Mouse (Mus musculus): ENCODE data around the gene Fam57b. TPM values are rescaled to one million over a fixed set of nuclear protein-coding genes. Genes with fewer than 3 reads are reported as not detected.

Fam57b gene
- polyA plus RNA-seq, 1 experiment from 2014 or later = 2.9 TPM

DNA sequence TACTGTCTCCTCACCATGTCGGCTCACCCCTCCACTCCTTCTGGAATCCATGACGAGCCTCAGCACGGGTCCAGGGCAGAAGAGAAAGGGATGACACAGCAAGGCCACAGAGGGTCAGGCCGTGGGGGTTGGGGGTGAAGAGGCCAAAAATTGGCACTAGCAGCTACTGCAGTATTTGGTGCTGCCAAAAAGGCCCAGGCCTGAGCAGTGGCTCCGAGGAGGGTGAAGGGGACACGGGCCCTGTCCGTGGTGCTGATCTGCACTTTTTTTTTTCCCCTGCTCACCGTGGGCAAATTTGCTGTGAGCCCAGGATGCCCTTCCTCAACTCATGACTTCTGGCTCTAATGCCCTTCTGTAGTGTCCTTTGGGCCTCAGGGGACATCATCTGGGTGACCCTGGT lies 27.9 kb downstream of the Fam57b start:
- 25% methylated on average over 8 of the region's 8 CpGs for WGBS
- peak; percentile 29 for DNase-seq (ENCODE audit: extremely low spot score, low spot score)
- no peaks in the 10 kb centered on the region for H3K36me3 ChIP-seq (replicated peaks)
- H3K4me1 ChIP-seq = peaks cover 35% of the 10 kb centered on the region
- peaks cover 55% of the 10 kb centered on the region for H3K27me3 ChIP-seq (ENCODE audit: poor library complexity, severe bottlenecking)
- H3K27ac ChIP-seq = no peak overlapping the region
- H3K9me3 ChIP-seq = no peaks in the 10 kb centered on the region
- no peak overlapping the region for H3K4me3 ChIP-seq

DNA sequence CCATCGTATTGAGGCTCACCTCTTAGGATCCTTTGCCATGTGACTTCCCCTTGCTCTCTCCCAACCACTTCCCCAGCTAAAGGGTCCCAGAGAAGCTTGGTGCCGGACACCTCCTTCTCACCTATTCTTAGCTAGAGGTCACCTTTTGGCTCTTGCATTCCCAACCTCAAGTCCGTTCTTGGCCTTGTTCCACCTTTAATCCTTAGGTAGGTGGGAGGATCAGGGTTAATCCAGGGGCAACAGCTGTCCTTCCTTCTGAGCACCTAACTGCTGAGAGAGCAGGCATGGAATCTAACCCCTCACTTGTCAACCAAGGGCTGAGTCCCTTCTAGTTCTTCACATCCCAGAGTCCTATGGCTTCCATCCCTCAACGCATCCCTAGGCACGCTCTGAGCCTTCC lies 28.5 kb downstream of the Fam57b start:
- H3K27ac ChIP-seq = no peak overlapping the region
- H3K4me3 ChIP-seq = no peak overlapping the region
- H3K4me1 ChIP-seq = peaks cover 37% of the 10 kb centered on the region
- 83% methylated on average over 5 of the region's 5 CpGs for WGBS
- no peaks in the 10 kb centered on the region for H3K9me3 ChIP-seq
- H3K27me3 ChIP-seq (ENCODE audit: poor library complexity, severe bottlenecking) = peaks cover 60% of the 10 kb centered on the region
- H3K36me3 ChIP-seq (replicated peaks) = no peaks in the 10 kb centered on the region
- DNase-seq (ENCODE audit: extremely low spot score, low spot score) = no peak

DNA sequence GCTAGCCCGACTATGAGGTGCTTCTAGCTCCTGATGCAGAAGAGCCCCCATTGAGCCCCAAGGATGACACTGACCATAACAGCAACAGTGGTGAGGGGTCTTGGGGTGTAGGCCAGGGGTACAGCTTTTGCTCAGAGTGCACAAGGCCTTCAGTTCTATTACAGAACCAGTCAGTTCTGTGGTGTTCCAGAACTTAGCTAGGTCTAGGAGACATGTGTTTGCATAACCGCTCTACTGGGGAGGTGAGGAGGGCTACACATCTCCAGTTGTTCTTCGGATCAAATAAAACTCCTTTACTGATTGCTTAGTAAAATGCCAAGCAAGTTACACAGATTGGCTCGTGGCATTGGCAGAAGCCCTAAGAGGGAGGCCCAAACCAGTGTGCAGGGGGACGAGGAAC lies 34.1 kb downstream of the Fam57b start, which contains the start of gene 4930451I11Rik:
TSS of gene 4930451I11Rik (minus strand) at position 101 of the 400 bp plus-strand sequence.
- peaks cover 29% of the 10 kb centered on the region for H3K27me3 ChIP-seq (ENCODE audit: poor library complexity, severe bottlenecking)
- no peaks in the 10 kb centered on the region for H3K36me3 ChIP-seq (replicated peaks)
- peak within 1 kb of the TSS; percentile 50 for H3K4me3 ChIP-seq
- DNase-seq (ENCODE audit: extremely low spot score, low spot score) = no peak
- H3K4me1 ChIP-seq = peaks cover 27% of the 10 kb centered on the region
- H3K9me3 ChIP-seq = no peaks in the 10 kb centered on the region
- 59% methylated on average over 5 of the region's 5 CpGs for WGBS
- H3K27ac ChIP-seq = peak within 1 kb of the TSS; percentile 68

GRCm38 (mm10) chr7:126832036-126832598 lies 34.6 kb downstream of the Fam57b start:
- H3K36me3 ChIP-seq (replicated peaks) = no peaks in the 10 kb centered on the region
- H3K9me3 ChIP-seq = no peaks in the 10 kb centered on the region
- DNase-seq (ENCODE audit: extremely low spot score, low spot score) = peak; percentile 84
- peaks cover 29% of the 10 kb centered on the region for H3K27me3 ChIP-seq (ENCODE audit: poor library complexity, severe bottlenecking)
- peak overlapping the region; percentile 50 for H3K4me3 ChIP-seq
- peak overlapping the region; percentile 68 for H3K27ac ChIP-seq
- H3K4me1 ChIP-seq = peaks cover 27% of the 10 kb centered on the region
- WGBS = under 1% methylated on average over 21 of the region's 21 CpGs

DNA sequence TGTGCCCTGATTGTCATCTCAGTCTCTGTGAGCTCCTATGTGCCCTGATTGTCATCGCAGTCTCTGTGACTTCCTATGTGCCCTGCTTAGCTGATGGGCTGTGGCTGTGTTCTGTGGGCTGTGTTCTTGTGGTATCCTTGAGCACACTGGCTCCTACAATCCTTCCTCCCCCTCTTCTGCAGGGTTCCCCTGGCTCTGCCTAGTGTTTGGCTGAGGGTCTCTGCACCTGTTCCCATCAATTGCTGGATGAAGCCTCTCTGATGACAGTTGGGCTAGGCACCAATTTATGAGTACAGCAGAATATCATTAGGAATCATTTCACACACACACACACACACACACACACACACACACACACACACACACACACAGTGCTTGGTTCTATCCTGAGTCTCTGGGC lies 35.8 kb downstream of the Fam57b start:
- peaks cover 24% of the 10 kb centered on the region for H3K27me3 ChIP-seq (ENCODE audit: poor library complexity, severe bottlenecking)
- no peak for DNase-seq (ENCODE audit: extremely low spot score, low spot score)
- 93% methylated on average over 1 of the region's 1 CpGs for WGBS
- H3K9me3 ChIP-seq = no peaks in the 10 kb centered on the region
- no peak overlapping the region for H3K4me3 ChIP-seq
- H3K36me3 ChIP-seq (replicated peaks) = no peaks in the 10 kb centered on the region
- peaks cover 27% of the 10 kb centered on the region for H3K4me1 ChIP-seq
- H3K27ac ChIP-seq = no peak overlapping the region

DNA sequence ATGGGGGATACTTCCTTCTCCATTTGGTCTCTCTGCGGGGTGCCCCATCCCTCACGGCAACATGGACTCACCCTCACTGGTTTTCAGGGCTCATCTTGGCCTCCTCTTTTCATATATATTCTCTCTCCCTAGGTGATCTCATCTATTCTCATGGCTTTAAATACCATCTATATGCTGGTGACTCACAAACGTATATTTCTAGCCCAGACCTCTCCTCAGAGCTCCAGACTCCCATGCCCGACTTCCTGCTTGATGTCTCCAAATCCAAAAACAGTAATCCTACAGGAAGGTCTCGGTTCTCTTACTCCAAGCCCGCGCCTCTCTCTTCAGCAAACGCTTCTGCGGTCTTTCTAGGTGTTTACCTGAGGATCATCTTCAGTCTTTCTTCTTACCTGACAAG lies 45.8 kb downstream of the Fam57b start:
- H3K9me3 ChIP-seq = peaks cover 4% of the 10 kb centered on the region; the same call in 1 of the 2 replicates
- no peaks in the 10 kb centered on the region for H3K36me3 ChIP-seq (replicated peaks)
- no peak for DNase-seq (ENCODE audit: extremely low spot score, low spot score)
- WGBS = 89% methylated on average over 9 of the region's 9 CpGs
- no peak overlapping the region for H3K27ac ChIP-seq
- peaks cover 20% of the 10 kb centered on the region for H3K27me3 ChIP-seq (ENCODE audit: poor library complexity, severe bottlenecking)
- no peak overlapping the region for H3K4me3 ChIP-seq
- peaks cover 36% of the 10 kb centered on the region for H3K4me1 ChIP-seq

- 51% methylated on average over 2 of the region's 2 CpGs for WGBS
- DNase-seq (ENCODE audit: extremely low spot score, low spot score) = no peak
- peaks cover 10% of the 10 kb centered on the region for H3K36me3 ChIP-seq (replicated peaks)
- H3K4me3 ChIP-seq = no peak overlapping the region; the same call in 1 of the 2 replicates
- peaks cover 56% of the 10 kb centered on the region for H3K4me1 ChIP-seq
- H3K9me3 ChIP-seq = peaks cover 4% of the 10 kb centered on the region; the same call in 1 of the 2 replicates
- peaks cover 42% of the 10 kb centered on the region for H3K27me3 ChIP-seq (ENCODE audit: poor library complexity, severe bottlenecking)
- H3K27ac ChIP-seq = peak overlapping the region; percentile 58
Observed at GRCm38 (mm10) chr7:126845516-126845915, 48.0 kb downstream of the Fam57b start.

DNA sequence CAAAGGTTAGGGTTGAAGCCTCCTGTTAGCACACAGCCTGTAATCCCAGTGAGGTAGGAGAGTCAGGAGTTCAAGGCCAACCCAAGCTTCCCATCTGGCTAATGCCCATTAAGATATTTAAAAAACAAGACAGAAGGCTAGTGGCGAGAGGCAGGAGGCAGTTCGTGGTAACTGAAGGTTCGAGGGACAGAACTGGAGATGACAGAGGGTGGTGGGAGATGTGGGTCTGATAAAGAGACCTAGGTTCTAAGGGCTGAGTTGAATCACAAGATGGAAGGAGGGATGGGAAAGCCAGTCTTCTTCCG lies 49.6 kb downstream of the Fam57b start, which contains the start of gene Doc2a:
TSS of gene Doc2a (plus strand) at position 301 of the 305 bp plus-strand sequence.
- H3K36me3 ChIP-seq (replicated peaks) = peaks cover 25% of the 10 kb centered on the region
- WGBS = 31% methylated on average over 4 of the region's 4 CpGs
- peak within 1 kb of the TSS; percentile 81 for H3K4me3 ChIP-seq
- no peak for DNase-seq (ENCODE audit: extremely low spot score, low spot score)
- H3K9me3 ChIP-seq = no peaks in the 10 kb centered on the region
- H3K27ac ChIP-seq = peak within 1 kb of the TSS; percentile 89
- peaks cover 72% of the 10 kb centered on the region for H3K4me1 ChIP-seq
- H3K27me3 ChIP-seq (ENCODE audit: poor library complexity, severe bottlenecking) = peaks cover 56% of the 10 kb centered on the region

GRCm38 (mm10) chr7:126847421-126848398 lies 50.2 kb downstream of the Fam57b start:
- peaks cover 78% of the 10 kb centered on the region for H3K4me1 ChIP-seq
- H3K36me3 ChIP-seq (replicated peaks) = peaks cover 32% of the 10 kb centered on the region
- H3K9me3 ChIP-seq = no peaks in the 10 kb centered on the region
- H3K4me3 ChIP-seq = peak overlapping the region; percentile 81
- H3K27ac ChIP-seq = peak overlapping the region; percentile 89
- WGBS = under 1% methylated on average over 74 of the region's 74 CpGs
- peak; percentile 66 for DNase-seq (ENCODE audit: extremely low spot score, low spot score)
- H3K27me3 ChIP-seq (ENCODE audit: poor library complexity, severe bottlenecking) = peaks cover 59% of the 10 kb centered on the region

- H3K9me3 ChIP-seq = no peaks in the 10 kb centered on the region
- peaks cover 59% of the 10 kb centered on the region for H3K27me3 ChIP-seq (ENCODE audit: poor library complexity, severe bottlenecking)
- WGBS = 34% methylated on average over 10 of the region's 10 CpGs
- DNase-seq (ENCODE audit: extremely low spot score, low spot score) = no peak
- peak overlapping the region; percentile 89 for H3K27ac ChIP-seq
- H3K4me3 ChIP-seq = peak overlapping the region; percentile 81
- peaks cover 43% of the 10 kb centered on the region for H3K36me3 ChIP-seq (replicated peaks)
- peaks cover 89% of the 10 kb centered on the region for H3K4me1 ChIP-seq
Observed at GRCm38 (mm10) chr7:126848794-126849193, 51.3 kb downstream of the Fam57b start.

DNA sequence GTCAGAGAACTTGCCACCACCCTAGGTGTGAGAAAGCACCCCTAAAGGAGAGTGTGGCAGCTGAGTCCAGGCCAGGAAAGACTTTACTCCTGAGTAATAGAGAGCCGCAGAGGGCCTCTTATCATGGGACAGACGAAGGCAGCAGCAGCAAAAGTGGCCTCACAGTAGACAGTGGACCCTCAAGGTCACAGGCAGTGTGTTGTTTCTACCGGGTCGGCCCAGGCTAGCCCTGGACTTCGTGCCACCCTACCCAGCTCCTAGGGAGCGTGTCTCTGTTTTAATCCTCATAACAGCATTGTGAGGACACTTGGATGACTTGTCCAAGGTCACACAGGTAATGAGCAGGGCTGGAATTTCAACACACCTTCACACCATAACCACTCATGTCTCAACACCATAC lies 52.7 kb downstream of the Fam57b start:
- H3K27me3 ChIP-seq (ENCODE audit: poor library complexity, severe bottlenecking) = peaks cover 59% of the 10 kb centered on the region
- WGBS = 89% methylated on average over 6 of the region's 6 CpGs
- no peak overlapping the region for H3K27ac ChIP-seq
- H3K36me3 ChIP-seq (replicated peaks) = peaks cover 56% of the 10 kb centered on the region
- no peak overlapping the region for H3K4me3 ChIP-seq
- H3K9me3 ChIP-seq = no peaks in the 10 kb centered on the region
- DNase-seq (ENCODE audit: extremely low spot score, low spot score) = no peak
- peaks cover 84% of the 10 kb centered on the region for H3K4me1 ChIP-seq

- no peaks in the 10 kb centered on the region for H3K9me3 ChIP-seq
- peaks cover 59% of the 10 kb centered on the region for H3K27me3 ChIP-seq (ENCODE audit: poor library complexity, severe bottlenecking)
- H3K27ac ChIP-seq = peak overlapping the region; percentile 48; the same call in 1 of the 2 replicates
- WGBS = 26% methylated on average over 12 of the region's 12 CpGs
- no peak for DNase-seq (ENCODE audit: extremely low spot score, low spot score)
- H3K4me1 ChIP-seq = peaks cover 86% of the 10 kb centered on the region
- peaks cover 67% of the 10 kb centered on the region for H3K36me3 ChIP-seq (replicated peaks)
- 0 out of 2 replicates have a peak overlapping the region, but pooled peaks have one; percentile 1 for H3K4me3 ChIP-seq
Observed at GRCm38 (mm10) chr7:126851192-126851591, 53.7 kb downstream of the Fam57b start.

- H3K36me3 ChIP-seq (replicated peaks) = peaks cover 89% of the 10 kb centered on the region
- 91% methylated on average over 5 of the region's 5 CpGs for WGBS
- H3K9me3 ChIP-seq = no peaks in the 10 kb centered on the region
- peaks cover 72% of the 10 kb centered on the region for H3K4me1 ChIP-seq
- no peak overlapping the region for H3K27ac ChIP-seq
- H3K4me3 ChIP-seq = no peak overlapping the region
- DNase-seq (ENCODE audit: extremely low spot score, low spot score) = no peak
- H3K27me3 ChIP-seq (ENCODE audit: poor library complexity, severe bottlenecking) = peaks cover 37% of the 10 kb centered on the region
Observed at GRCm38 (mm10) chr7:126853454-126853853, 56.0 kb downstream of the Fam57b start.

Data from forebrain, embryonic 10.5 days (tissue).